Mouse (Mus musculus) urinary bladder, postnatal 10 days (tissue): ENCODE data around the gene Scn4a.

ENCODE experiments used
- DNase-seq: peaks from one replicate; pipeline ENCODE4 v3.0.0; 2022; ENCODE audit warnings: low spot score

The Scn4a gene

GRCm38 (mm10) chr11:106271794-106272643, 81.1 kb downstream of the Scn4a start:
- no peak for DNase-seq

- DNase-seq: no peak
Observed at GRCm38 (mm10) chr11:106271131-106271793, 81.8 kb downstream of the Scn4a start.

GRCm38 (mm10) chr11:106269060-106269431, 84.0 kb downstream of the Scn4a start:
- no peak for DNase-seq
